Mouse (Mus musculus): ENCODE measurements at regions not wholly inside any gene's neighbourhood (a gene's known extent, or its start where the extent isn't known, plus 50 kb on each side); places are given as distances from the start of the nearest gene placed in this dataset.

- Histone ChIP-seq H3K4me3 (ENCODE audit: low read depth, low read length) (no peak overlapping the region), H3K9me3 (ENCODE audit: control insufficient read depth, low read length) (no peaks in the 10 kb centered on the region), H3K36me3 (ENCODE audit: control insufficient read depth, insufficient read depth, low read length) (no peaks in the 10 kb centered on the region), H3K9ac (ENCODE audit: low read length) (no peak overlapping the region), H3K4me1 (replicated peaks; ENCODE audit: control insufficient read depth, insufficient read depth) (no peaks in the 10 kb centered on the region), H3K4me2 (replicated peaks; ENCODE audit: low read depth) (no peak overlapping the region), H3K27me3 (ENCODE audit: control insufficient read depth, insufficient read depth, low read length) (no peaks in the 10 kb centered on the region), H3K27ac (replicated peaks) (no peak overlapping the region)
- WGBS = 87% methylated on average over 2 of the region's 2 CpGs
- TF ChIP-seq EP300 (optimal IDR thresholded peaks at IDR 0.05) (no peak), CTCF (IDR thresholded peaks at IDR 0.05; ENCODE audit: low read depth) (no peak)
- ATAC-seq (ENCODE audit: low FRiP score, low TSS enrichment) (no peak), DNase-seq (ENCODE audit: low spot score) (no peak)
Measured at GRCm38 (mm10) chr10:11938164-11938563, 595.0 kb downstream of the Epm2a start.

- Histone ChIP-seq H3K4me2 (replicated peaks; ENCODE audit: low read depth) (no peak overlapping the region), H3K4me3 (ENCODE audit: low read depth, low read length) (no peak overlapping the region), H3K9ac (ENCODE audit: low read length) (no peak overlapping the region), H3K27me3 (ENCODE audit: control insufficient read depth, insufficient read depth, low read length) (no peaks in the 10 kb centered on the region), H3K4me1 (replicated peaks; ENCODE audit: control insufficient read depth, insufficient read depth) (no peaks in the 10 kb centered on the region), H3K9me3 (ENCODE audit: control insufficient read depth, low read length) (no peaks in the 10 kb centered on the region), H3K27ac (replicated peaks) (no peak overlapping the region), H3K36me3 (ENCODE audit: control insufficient read depth, insufficient read depth, low read length) (no peaks in the 10 kb centered on the region)
- no peak for ATAC-seq (ENCODE audit: low FRiP score, low TSS enrichment)
- WGBS = 85% methylated on average over 2 of the region's 2 CpGs
- TF ChIP-seq EP300 (optimal IDR thresholded peaks at IDR 0.05) (no peak), CTCF (IDR thresholded peaks at IDR 0.05; ENCODE audit: low read depth) (no peak)
- DNase-seq (ENCODE audit: low spot score) = no peak
Measured at GRCm38 (mm10) chr10:11942772-11943171, 599.6 kb downstream of the Epm2a start.

- ATAC-seq (ENCODE audit: low FRiP score, low TSS enrichment) = no peak
Measured at GRCm38 (mm10) chr10:11960327-11960922, 617.2 kb downstream of the Epm2a start.

GRCm38 (mm10) chr10:12004966-12005365 is 661.8 kb downstream of the Epm2a start:
- Histone ChIP-seq H3K4me1 (replicated peaks; ENCODE audit: control insufficient read depth, insufficient read depth) (no peaks in the 10 kb centered on the region), H3K9me3 (ENCODE audit: control insufficient read depth, low read length) (no peaks in the 10 kb centered on the region), H3K27me3 (ENCODE audit: control insufficient read depth, insufficient read depth, low read length) (no peaks in the 10 kb centered on the region), H3K4me3 (ENCODE audit: low read depth, low read length) (no peak overlapping the region), H3K4me2 (replicated peaks; ENCODE audit: low read depth) (no peak overlapping the region), H3K27ac (replicated peaks) (no peak overlapping the region), H3K9ac (ENCODE audit: low read length) (no peak overlapping the region), H3K36me3 (ENCODE audit: control insufficient read depth, insufficient read depth, low read length) (no peaks in the 10 kb centered on the region)
- ATAC-seq (ENCODE audit: low FRiP score, low TSS enrichment) (no peak), DNase-seq (ENCODE audit: low spot score) (no peak)
- 35% methylated on average over 3 of the region's 3 CpGs for WGBS
- TF ChIP-seq CTCF (IDR thresholded peaks at IDR 0.05; ENCODE audit: low read depth) = no peak
- no peak for TF ChIP-seq EP300 (optimal IDR thresholded peaks at IDR 0.05)

More at GRCm38 (mm10) chr10:11960327-11960922, 617.2 kb downstream of the Epm2a start:
- no peaks in the 10 kb centered on the region for H3K9me3 ChIP-seq (ENCODE audit: control insufficient read depth, low read length)
- H3K27me3 ChIP-seq (ENCODE audit: control insufficient read depth, insufficient read depth, low read length) = no peaks in the 10 kb centered on the region
- H3K4me3 ChIP-seq (ENCODE audit: low read depth, low read length) = no peak overlapping the region
- no peaks in the 10 kb centered on the region for H3K4me1 ChIP-seq (replicated peaks; ENCODE audit: control insufficient read depth, insufficient read depth)
- TF ChIP-seq CTCF (IDR thresholded peaks at IDR 0.05; ENCODE audit: low read depth) (no peak), EP300 (optimal IDR thresholded peaks at IDR 0.05) (no peak)
- no peak for DNase-seq (ENCODE audit: low spot score)
- no peak overlapping the region for H3K9ac ChIP-seq (ENCODE audit: low read length)
- 51% methylated on average over 3 of the region's 3 CpGs for WGBS
- H3K36me3 ChIP-seq (ENCODE audit: control insufficient read depth, insufficient read depth, low read length) = no peaks in the 10 kb centered on the region
- no peak overlapping the region for H3K4me2 ChIP-seq (replicated peaks; ENCODE audit: low read depth)
- H3K27ac ChIP-seq (replicated peaks) = no peak overlapping the region

- Histone ChIP-seq H3K4me2 (replicated peaks; ENCODE audit: low read depth) (no peak overlapping the region), H3K27me3 (ENCODE audit: control insufficient read depth, insufficient read depth, low read length) (no peaks in the 10 kb centered on the region), H3K4me1 (replicated peaks; ENCODE audit: control insufficient read depth, insufficient read depth) (no peaks in the 10 kb centered on the region), H3K9me3 (ENCODE audit: control insufficient read depth, low read length) (no peaks in the 10 kb centered on the region), H3K9ac (ENCODE audit: low read length) (no peak overlapping the region), H3K4me3 (ENCODE audit: low read depth, low read length) (no peak overlapping the region), H3K36me3 (ENCODE audit: control insufficient read depth, insufficient read depth, low read length) (no peaks in the 10 kb centered on the region), H3K27ac (replicated peaks) (no peak overlapping the region)
- TF ChIP-seq EP300 (optimal IDR thresholded peaks at IDR 0.05) (no peak), CTCF (IDR thresholded peaks at IDR 0.05; ENCODE audit: low read depth) (peak; percentile 51)
- no peak for ATAC-seq (ENCODE audit: low FRiP score, low TSS enrichment)
- no peak for DNase-seq (ENCODE audit: low spot score)
- 39% methylated on average over 1 of the region's 1 CpGs for WGBS
Measured at GRCm38 (mm10) chr10:12005889-12006288, 662.7 kb downstream of the Epm2a start.

GRCm38 (mm10) chr10:12017286-12017685 is 674.1 kb downstream of the Epm2a start:
- H3K36me3 ChIP-seq (ENCODE audit: control insufficient read depth, insufficient read depth, low read length) = no peaks in the 10 kb centered on the region
- no peaks in the 10 kb centered on the region for H3K9me3 ChIP-seq (ENCODE audit: control insufficient read depth, low read length)
- H3K4me3 ChIP-seq (ENCODE audit: low read depth, low read length) = no peak overlapping the region
- H3K27me3 ChIP-seq (ENCODE audit: control insufficient read depth, insufficient read depth, low read length) = no peaks in the 10 kb centered on the region
- ATAC-seq (ENCODE audit: low FRiP score, low TSS enrichment) (no peak), DNase-seq (ENCODE audit: low spot score) (no peak)
- TF ChIP-seq EP300 (optimal IDR thresholded peaks at IDR 0.05) = no peak
- no peak for TF ChIP-seq CTCF (IDR thresholded peaks at IDR 0.05; ENCODE audit: low read depth)
- no peak overlapping the region for H3K9ac ChIP-seq (ENCODE audit: low read length)
- H3K27ac ChIP-seq (replicated peaks) = no peak overlapping the region
- 60% methylated on average over 2 of the region's 2 CpGs for WGBS
- no peaks in the 10 kb centered on the region for H3K4me1 ChIP-seq (replicated peaks; ENCODE audit: control insufficient read depth, insufficient read depth)
- H3K4me2 ChIP-seq (replicated peaks; ENCODE audit: low read depth) = no peak overlapping the region

Data from stomach, postnatal 0 days (tissue).